Mouse (Mus musculus): Measurements from ENCODE around the gene Adprm.
"Not testable (repeated sequence)": the region's sequence is repeated elsewhere in the genome, so short reads cannot be mapped to it uniquely, and the experiment has no call there.

Adprm gene

DNA sequence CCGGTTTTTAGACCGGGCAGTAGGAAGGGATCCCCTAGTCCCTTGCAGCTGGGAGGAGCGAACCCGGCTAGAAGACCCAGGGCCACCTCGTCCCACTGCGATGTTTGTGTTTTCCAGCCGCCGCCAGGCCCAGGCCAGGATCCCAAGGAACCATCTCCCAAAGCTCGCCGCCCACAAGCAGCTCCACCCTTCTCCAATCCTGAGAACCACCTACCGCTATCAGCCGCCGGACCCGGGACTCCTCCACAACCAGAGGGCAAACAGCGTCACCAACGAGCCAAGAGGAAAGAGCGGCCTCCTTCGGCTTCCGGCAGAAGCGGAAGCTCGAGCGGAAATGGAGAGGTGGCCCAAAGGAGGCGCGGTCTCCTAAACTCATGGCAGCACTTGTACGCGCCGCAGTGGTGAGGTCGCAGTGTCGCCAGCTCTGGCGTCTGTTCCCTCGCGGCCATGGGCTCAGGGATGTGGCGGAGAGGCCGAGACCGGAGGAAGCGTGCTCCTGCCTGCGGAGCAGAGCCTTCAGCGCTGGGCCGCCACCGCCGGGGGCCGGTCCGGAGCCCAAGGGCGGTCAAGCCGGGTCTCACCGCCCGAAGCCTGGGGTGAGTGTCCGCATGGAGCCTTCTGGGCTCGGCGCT is at the start of gene Adprm, which contains the start of gene Sco1:
TSS of gene Adprm (minus strand) at position 274 of the 632 bp plus-strand sequence.
TSS of gene Sco1 (plus strand) at position 350 of the 632 bp plus-strand sequence.
- peak; percentile 82 to 84 for DNase-seq

DNA sequence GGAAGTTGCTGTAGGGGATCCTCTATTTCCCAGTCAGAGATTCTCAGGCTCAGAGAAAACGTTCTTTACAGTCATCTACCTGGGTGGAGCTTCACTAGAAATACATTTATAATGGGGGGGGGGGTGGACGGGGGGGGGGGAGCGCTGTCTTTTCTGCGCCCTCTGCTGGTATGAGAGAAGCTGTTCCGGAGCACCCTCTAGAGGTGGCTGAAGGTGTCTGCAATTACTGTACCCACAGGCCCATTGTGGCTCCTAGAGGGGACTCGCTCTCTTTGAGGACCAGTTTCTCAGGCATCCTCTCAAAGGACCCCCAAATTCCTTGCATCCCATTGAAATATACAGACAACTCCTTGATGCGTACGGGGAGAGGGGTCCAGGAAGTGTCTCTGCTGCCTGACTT is 49.3 kb upstream of the Adprm start:
- DNase-seq, result peak; percentile 65 to 66

- peak; percentile 34 to 49 for DNase-seq
Measured at GRCm38 (mm10) chr11:67100169-67100568, 47.8 kb upstream of the Adprm start.

DNA sequence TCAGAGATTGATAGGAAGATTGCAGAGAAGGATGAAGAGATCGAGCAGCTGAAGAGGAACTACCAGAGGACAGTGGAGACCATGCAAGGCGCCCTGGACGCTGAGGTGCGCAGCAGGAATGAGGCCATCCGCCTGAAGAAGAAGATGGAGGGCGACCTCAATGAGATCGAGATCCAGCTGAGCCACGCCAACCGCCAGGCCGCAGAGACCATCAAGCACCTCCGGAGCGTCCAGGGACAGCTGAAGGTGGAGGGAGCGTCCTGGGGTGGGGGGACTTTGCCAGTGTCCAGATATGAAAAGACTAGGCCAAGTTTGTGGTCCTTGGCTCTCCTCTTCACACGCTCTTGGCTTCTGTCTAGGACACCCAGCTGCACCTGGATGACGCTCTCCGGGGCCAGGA is 46.8 kb upstream of the Adprm start:
- no peak for DNase-seq

GRCm38 (mm10) chr11:67098427-67098826 is 46.0 kb upstream of the Adprm start:
- DNase-seq, result no peak

DNA sequence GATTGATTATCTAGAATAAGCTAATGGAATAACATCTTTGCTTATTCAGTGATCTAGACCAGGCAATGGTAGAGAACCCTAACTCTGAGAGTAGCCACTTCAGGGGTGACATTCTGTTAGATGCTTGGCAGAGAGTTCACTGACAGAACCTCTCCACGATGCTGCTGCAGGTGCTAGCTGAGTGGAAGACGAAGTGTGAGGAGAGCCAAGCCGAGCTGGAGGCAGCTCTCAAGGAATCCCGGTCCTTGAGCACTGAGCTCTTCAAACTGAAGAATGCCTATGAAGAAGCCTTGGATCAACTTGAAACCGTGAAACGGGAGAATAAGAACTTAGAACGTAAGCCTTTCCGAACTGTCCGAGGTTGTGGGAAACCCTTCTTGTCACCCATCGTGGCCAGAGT is 45.3 kb upstream of the Adprm start:
- DNase-seq, result no peak

DNA sequence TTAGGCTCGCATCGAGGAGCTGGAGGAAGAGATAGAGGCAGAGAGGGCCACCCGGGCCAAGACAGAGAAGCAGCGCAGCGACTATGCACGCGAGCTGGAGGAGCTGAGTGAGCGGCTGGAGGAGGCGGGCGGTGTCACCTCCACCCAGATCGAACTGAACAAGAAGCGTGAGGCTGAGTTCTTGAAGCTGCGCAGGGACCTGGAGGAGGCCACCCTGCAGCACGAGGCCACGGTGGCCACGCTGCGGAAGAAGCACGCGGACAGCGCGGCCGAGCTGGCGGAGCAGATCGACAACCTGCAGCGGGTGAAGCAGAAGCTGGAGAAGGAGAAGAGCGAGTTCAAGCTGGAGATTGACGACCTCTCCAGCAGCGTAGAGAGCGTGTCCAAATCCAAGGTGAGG is 42.1 kb upstream of the Adprm start:
- DNase-seq, result no peak

DNA sequence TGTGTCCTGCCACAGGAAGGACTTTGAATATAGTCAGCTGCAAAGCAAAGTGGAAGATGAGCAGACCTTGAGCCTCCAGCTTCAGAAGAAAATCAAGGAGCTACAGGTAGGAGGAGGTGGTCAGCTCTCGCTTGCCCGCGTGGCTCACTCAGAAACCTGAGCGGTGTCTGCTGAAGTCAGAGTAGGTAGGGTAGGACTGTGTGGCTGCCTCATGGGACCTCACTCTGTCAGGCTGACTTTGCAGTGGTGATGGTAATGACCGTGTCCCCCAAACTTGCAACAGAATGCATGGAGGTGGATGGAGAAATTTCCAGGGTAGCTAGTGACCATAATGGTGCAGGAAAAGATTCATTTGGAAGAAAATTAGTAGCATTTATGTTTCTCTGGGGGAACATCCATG is 41.3 kb upstream of the Adprm start:
- no peak for DNase-seq

- DNase-seq, result no peak
Measured at GRCm38 (mm10) chr11:67093201-67093600, 40.8 kb upstream of the Adprm start.

DNA sequence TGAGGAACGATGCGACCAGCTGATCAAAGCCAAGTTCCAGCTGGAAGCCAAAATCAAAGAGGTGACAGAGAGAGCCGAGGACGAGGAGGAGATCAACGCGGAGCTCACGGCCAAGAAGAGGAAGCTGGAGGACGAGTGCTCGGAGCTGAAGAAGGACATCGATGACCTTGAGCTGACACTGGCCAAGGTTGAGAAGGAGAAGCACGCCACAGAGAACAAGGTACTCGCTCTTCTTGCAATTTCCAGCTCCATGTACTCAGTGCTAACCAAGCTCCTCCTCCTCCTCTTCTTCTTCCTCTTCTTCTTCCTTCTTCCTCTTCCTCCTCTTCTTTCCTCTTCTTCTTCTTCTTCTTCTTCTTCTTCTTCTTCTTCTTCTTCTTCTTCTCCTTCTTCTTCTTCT is 40.0 kb upstream of the Adprm start:
- not testable (repeated sequence) for DNase-seq

DNA sequence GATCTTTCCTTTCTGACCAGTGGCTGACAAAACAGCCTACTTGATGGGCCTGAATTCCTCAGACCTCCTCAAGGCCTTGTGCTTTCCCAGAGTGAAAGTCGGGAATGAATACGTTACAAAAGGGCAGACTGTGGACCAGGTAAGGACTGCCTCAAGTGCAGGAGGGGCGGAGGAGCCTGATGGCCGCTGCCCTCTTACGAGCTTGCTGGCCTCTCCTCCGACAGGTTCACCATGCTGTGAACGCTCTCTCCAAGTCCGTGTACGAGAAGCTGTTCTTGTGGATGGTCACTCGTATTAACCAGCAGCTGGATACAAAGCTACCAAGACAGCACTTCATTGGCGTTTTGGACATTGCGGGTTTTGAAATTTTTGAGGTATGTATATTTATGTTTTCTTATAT is 34.8 kb upstream of the Adprm start:
- no peak for DNase-seq

- no peak for DNase-seq
Measured at GRCm38 (mm10) chr11:67086467-67087164, 34.2 kb upstream of the Adprm start.

DNA sequence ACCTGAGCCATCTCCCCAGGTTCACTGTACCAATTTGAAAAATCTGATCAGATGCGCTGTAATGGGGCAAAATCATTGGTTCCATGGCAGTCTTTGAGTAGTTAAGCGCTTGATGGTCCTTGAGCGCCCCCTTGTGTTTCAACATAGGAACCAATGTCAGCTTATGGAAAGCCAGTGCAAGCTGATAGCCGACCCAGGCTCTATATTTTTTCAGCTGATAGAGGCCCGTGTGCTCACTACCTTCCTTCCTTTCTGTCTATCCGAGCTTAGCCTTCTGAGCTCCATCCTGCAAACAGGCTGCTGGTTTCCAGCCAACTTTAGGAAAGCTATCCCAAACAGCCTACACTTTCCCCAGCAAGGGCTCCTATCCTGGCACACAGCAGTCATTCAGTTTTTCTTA is 33.1 kb upstream of the Adprm start:
- peak; percentile 78 to 79 for DNase-seq

DNA sequence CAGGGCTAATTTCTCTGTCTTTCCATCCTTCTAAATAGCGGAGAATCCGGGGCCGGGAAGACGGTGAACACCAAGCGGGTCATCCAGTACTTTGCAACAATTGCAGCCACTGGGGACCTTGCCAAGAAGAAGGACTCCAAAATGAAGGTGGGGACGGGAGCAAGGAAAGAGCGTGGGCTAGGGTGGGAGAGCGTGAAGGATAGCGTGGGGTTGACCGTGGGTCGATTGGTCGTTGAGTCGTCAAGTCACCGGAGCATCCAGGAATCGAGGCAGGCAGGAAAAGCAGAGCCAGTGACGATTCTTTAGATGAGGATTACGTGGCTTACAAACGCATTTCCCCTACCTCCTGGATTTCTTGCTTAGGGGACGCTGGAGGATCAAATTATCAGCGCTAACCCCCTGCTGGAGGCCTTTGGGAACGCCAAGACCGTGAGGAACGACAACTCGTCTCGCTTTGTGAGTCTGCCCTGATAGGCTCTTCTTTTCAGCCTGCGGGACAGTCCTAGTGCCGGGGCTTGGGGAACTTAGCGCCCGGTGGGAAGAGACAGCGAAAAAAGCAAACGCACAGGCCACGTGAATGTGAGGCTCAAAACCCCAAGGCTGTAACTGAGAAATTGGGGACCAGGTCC is 31.4 kb upstream of the Adprm start:
- no peak for DNase-seq

DNA sequence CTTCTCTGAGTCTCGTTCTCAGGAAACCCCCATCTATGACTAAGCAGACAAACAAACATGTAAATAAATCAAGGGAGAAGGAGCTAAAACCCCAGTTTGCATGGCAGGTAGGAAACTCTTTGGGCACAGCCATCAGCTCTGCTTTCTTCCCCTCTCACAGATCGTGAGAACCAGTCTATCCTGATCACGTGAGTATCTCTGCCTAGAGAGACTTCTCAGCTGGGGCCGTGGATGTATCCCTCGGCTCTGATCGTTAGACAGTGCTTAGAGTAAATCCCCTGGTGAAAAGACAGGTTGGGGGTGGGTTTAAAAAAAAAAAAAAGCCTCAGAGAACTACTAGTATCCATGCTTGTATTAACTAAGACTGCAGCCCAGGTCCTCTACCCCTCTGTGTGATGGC is 30.8 kb upstream of the Adprm start:
- DNase-seq, result no peak

GRCm38 (mm10) chr11:67082793-67083192 is 30.4 kb upstream of the Adprm start:
- DNase-seq, result no peak

DNA sequence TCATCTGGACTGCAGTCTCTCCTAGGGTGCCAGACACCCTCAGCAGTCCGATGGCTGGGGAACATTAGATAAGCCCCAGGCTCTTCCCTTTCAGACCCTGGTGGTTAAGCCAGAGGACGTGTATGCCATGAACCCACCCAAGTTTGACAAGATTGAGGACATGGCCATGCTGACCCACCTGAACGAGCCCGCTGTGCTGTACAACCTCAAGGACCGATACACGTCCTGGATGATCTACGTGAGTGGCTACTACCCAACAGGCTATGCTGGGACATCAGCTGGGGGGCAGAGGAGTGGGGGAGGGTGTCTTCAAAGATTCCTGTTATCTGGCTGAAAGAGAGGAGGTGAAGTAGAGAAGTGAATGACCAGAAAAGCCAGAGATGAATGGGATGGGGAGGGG is 29.8 kb upstream of the Adprm start:
- DNase-seq, result no peak

DNA sequence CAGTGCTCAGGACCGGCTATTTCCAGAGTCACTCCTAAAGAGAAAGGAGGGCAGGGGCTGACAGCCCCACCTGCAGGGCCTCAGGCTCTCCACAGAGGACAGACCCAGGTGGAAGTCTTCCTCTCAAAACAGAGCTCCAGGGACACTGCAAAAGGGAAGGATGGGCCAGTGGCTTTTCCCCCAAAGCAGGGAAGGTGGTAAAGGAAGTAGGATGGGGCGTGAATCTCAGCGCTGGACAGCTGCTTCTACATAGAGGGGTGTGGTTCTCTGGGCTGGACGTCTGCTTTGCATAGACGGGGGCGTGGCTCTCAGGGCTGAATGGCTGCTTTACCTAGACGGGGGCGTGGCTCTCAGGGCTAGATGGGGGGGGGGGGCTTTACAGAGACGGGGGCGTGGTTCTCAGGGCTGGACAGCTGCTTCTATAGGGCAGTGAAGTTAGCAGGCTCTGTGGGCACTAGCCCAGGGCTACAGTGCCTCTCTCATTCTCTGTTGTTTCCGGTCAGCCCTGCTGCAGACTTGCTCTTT is 28.8 kb upstream of the Adprm start:
- DNase-seq, result peak in 1 of 2 experiments; percentile 4

DNA sequence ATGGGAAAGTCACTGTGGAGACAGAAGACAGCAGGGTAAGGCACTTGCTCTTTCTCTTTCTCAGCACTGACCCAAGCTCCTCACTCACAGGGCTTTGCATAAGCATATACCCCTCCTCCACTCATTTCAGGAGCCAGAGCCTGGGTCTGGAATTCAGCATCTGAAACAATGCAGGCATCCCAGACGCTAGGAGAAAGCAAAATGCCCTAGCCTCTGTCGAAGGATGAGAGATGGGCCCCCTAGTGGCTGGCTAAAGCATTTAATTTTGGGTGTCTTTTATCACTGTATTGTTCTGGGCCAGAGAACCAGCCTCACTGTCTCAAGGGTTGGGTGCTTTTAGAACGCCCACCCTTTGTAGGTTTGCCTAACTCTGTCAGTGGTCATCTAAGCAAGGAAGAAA is 27.8 kb upstream of the Adprm start:
- peak; percentile 63 to 66 for DNase-seq

GRCm38 (mm10) chr11:67079740-67080139 is 27.3 kb upstream of the Adprm start:
- DNase-seq, result no peak

DNA sequence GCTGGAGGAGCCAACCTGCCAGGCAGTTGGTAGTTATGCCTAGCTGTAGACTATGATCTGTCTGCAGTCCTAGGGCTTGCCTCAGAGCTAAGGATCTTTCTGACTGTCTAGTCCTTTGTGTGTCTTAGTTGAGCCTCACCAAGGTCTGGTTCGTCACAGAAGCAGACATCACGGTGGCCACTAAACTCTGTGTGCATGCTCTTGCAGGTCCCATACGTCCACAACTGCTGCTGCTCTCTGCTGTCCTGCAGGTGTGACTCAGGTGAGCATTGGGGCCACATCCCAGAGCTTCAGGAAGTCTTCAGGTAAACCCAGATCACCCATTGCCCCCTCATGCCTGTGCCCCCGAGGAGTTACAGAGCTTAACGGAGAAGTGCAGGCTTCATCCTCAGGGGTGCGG is 26.5 kb upstream of the Adprm start:
- DNase-seq, result no peak

DNA sequence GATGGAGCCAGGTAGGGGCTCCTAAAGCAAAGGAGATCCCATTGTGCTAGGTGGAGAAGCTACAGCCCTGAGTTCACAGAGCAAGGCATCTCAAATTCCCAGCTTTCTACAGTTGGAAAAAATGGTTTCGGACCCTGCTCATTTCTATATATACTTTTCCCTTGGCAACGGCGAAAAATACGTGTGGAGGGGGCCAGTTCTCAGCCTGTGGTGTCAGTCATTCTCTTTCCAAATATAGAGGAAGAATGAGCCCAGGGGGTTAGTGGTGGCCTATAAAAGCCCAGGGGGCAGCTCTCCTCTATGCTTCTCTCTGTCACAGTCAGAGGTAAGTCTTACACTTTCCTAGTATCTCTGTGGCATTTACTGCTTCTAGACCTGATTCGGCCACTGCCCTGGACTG is 25.6 kb upstream of the Adprm start, which contains the start of gene Myh3:
TSS of gene Myh3 (plus strand) at position 301 of the 400 bp plus-strand sequence.
- no peak for DNase-seq

DNA sequence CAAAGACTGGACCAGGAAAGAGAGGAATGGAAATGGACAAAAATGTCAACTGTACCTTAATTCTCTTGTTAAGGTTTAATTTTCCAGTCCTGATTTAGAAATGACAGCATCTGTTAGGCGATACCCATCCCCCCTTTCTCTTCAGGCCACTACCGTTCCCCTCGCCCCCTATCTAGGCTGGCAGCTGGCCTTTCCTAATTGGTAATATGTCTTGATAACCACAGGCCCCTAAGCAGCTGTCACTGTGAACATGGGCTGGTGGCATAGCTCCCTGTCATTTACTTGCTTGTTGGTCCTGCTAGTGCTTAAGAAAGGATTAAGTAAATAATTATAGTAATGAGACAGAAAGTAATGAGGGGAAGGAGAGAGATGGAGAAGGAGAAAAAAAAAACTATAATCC is 25.0 kb upstream of the Adprm start:
- DNase-seq, result no peak

DNA sequence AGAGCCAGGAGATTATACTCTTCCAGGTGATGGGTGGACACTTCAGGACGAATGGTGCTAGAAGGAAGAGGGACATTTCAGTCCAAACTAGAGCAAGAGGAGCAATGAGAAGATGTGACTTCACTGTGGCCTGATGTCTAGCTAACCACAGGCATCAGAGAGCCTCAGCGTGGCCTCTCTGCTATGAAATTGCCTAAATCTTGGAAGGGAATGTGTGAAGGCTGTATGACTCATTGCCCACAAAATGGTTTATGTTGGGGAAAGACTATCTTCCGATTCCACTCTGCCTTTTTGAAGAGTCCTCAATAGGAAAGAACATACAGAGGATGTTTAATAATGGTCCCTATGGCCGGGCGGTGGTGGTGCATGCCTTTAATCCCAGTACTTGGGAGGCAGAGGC is 24.4 kb upstream of the Adprm start:
- DNase-seq, result no peak

All from B cell, adult 2 months (primary cell).